Mouse (Mus musculus) urinary bladder, adult 2 months (tissue): Measurements from ENCODE around the gene Hes1. TPM values are rescaled to one million over a fixed set of nuclear protein-coding genes. Genes with fewer than 3 reads are reported as not detected.

Experiments used
- DNase-seq: peaks from one replicate; pipeline ENCODE4 v3.0.0; 2022; ENCODE audit warnings: low spot score
- polyA plus RNA-seq: library from polyadenylated mRNA; depleted of rRNA; stranded (reverse); fragments of >200 nt; gene quantifications from 2 replicates; pipeline ENCODE4 v1.2.3, GENCODE M21; 2012

Hes1 gene
- polyA plus RNA-seq, 1 experiment, result 154 TPM

GRCm38 (mm10) chr16:30050767-30051490, 13.3 kb upstream of the Hes1 start:
- DNase-seq, result no peak

DNA sequence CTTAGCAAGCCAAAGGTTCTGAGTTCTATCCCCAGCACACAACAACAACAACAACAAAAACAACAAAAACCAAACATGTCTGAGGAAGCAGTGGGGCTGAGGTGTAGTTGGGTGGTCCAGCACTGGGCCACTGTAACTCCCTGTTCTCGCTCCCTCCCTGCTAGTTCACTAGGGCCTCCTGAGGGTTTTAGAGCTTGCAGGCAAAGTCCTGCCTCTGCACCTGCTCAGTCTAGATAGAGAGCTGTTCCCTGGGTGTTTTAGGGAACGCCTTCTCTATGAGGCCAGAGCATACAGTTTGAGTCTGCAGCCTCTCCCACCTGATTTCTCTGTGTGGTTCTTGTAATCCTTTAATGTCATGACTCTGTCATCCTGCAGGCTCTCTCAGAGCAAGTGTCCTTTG, 11.9 kb upstream of the Hes1 start:
- DNase-seq, result no peak

DNA sequence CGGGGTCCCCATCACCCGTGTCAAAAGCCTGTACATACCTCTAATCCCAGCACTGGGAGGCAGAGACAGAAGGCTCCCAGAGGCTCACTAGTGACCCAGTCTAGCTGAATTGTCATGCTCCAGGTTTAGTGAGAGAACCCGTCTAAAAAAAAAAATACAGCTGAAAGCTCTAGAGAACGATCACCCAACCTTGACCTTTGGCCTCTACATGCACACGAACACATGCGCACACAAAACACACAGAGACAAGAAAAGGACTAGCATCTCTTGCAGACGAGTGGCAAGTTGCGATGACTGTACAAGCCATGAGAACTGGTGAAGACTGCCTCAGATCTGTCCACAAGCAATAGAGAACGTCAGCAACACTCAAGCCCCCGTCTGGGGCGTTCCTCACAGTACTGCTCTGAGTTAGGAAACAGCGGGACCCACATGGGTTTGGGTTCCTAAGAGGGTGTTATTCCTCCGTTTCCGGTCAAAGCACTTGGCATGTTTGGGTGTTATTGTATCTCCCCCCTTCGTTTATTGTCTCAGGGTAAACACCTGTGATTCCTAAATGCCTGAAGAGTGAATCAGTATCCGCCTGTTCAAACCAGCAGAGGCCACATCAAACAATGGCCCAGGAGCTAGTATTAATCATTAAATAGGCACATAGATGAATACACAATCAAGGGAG, 11.2 kb upstream of the Hes1 start:
- no peak for DNase-seq

- DNase-seq, result no peak
Measured at GRCm38 (mm10) chr16:30054541-30054940, 9.6 kb upstream of the Hes1 start.

DNA sequence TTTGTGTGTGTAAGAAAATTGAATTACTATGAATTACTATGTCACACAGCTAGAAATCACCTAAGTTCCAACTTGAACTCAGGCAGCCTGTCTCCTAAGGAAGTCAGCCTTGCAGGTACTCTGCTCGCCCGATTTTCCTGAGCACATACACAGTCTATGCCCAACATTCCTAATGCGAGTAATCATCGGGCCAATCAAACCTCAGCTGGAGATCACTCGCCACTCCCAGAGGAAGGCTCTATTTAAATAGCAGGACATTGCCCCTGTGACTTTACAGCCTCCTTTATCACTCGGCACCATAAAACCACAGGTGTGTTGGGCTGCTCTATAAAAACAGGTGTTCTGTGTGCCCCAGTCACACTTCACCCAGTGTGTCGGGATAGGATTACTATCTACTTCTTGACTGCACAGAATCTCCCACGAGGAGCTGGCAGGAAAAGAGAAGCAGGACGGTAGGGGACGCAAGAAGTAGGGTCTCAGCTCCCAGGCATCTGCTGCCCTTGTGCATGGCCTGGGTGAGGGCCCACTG, 8.8 kb upstream of the Hes1 start:
- no peak for DNase-seq

DNA sequence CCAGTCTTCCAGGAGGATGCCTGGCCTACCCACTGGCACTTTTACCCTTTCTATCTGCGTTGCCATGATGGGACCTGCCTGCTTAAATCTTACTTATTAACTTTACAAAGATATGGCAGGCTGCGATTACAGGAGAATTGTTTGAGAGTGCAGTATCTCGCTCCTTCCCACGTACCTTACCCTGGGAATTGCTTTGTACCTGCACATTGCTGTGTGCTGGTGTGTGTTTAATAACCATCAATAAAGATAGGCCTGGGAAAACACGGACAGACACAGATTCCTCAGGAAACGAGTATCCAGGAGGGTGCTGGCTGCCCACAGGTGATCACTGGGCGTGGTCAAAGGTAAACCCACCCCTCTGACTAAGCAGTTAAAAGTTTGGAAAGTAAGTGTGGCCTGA, 8.3 kb upstream of the Hes1 start:
- DNase-seq, result no peak

- DNase-seq, result no peak
Measured at GRCm38 (mm10) chr16:30056906-30057305, 7.3 kb upstream of the Hes1 start.

GRCm38 (mm10) chr16:30058974-30059717, 5.0 kb upstream of the Hes1 start:
- no peak for DNase-seq

GRCm38 (mm10) chr16:30060412-30060811, 3.8 kb upstream of the Hes1 start:
- no peak for DNase-seq

- DNase-seq, result no peak
Measured at GRCm38 (mm10) chr16:30062242-30063030, 1.7 kb upstream of the Hes1 start.

- peak; percentile 68 for DNase-seq
Measured at GRCm38 (mm10) chr16:30063121-30063881, 883 bp upstream of the Hes1 start.

- DNase-seq, result no peak
Measured at GRCm38 (mm10) chr16:30064613-30065012, 429 bp downstream of the Hes1 start.

- peak; percentile 87 for DNase-seq
Measured at GRCm38 (mm10) chr16:30065077-30065476, 893 bp downstream of the Hes1 start.

- no peak for DNase-seq
Measured at GRCm38 (mm10) chr16:30065537-30066183, 1.5 kb downstream of the Hes1 start.

- peak; percentile 41 for DNase-seq
Measured at GRCm38 (mm10) chr16:30066184-30066851, 2.1 kb downstream of the Hes1 start.

DNA sequence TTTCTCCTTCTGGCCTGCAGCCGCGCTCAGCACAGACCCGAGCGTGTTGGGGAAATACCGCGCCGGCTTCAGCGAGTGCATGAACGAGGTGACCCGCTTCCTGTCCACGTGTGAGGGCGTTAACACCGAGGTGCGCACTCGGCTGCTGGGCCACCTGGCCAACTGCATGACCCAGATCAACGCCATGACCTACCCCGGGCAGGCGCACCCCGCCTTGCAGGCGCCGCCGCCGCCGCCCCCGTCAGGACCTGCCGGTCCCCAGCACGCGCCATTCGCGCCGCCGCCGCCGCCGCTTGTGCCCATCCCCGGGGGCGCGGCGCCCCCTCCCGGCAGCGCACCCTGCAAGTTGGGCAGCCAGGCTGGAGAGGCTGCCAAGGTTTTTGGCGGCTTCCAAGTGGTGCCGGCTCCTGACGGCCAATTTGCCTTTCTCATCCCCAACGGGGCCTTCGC, 2.7 kb downstream of the Hes1 start:
- peak; percentile 82 for DNase-seq

DNA sequence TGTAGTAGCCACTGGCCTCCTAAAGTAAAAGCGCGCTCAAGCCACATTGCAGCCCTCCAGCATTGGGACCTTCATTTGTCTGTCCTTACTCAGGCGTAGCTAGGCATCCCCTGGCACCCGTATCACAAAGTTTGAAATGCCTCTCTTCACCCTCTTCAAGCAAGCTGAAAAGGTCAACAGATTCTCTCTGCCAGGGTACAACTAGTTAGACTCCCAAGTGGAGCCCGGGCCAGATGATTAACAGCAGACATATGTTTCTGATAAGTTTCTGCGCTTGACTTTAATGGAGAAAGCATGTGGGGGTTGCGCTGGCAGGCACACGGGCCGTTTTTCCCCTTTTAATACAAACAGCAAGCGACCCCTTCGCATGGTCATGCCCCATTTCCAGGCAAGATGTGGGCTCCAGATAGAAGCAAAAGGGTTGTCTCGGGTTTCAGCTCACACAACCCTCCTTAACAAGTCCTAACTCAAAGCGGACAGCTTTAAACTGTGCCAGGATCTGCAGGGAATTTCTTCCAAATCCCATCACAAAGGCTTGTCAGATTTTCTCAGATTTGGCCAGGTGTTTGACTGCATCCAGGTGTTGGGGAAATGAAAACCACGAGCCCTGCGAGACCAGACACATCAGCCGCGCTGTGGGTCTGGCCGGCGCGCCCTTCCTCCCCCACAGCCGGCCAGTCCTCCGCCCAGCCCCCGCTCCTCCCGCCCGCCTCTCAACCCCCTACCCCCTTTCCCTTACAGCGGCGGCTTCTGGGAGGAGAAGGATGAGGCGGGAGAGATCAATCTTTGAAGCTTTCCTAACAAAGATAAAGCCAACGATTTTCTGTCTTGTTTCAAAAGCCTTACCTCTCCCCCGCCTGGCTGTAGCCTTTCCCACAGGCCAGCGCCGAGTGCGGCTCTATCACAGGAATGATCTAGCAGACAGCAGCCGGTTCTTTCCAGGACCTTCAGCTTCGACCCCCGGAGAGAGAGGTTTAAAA, 4.1 kb downstream of the Hes1 start:
- peak; percentile 49 for DNase-seq

GRCm38 (mm10) chr16:30069580-30069949, 5.4 kb downstream of the Hes1 start:
- no peak for DNase-seq
